Mouse (Mus musculus): ENCODE data around the gene Rabgap1l. TPM values are rescaled to one million over a fixed set of nuclear protein-coding genes. Genes with fewer than 3 reads are reported as not detected.

Rabgap1l gene
- polyA plus RNA-seq, 1 experiment: 17.9 TPM

GRCm38 (mm10) chr1:160231013-160231412, 562.0 kb downstream of the Rabgap1l start:
- no peak for TF ChIP-seq GATA1 (IDR thresholded peaks at IDR 0.05; ENCODE audit: low read length)

- no peak for TF ChIP-seq GATA1 (IDR thresholded peaks at IDR 0.05; ENCODE audit: low read length)
Measured at GRCm38 (mm10) chr1:160227850-160228249, 565.2 kb downstream of the Rabgap1l start.

DNA sequence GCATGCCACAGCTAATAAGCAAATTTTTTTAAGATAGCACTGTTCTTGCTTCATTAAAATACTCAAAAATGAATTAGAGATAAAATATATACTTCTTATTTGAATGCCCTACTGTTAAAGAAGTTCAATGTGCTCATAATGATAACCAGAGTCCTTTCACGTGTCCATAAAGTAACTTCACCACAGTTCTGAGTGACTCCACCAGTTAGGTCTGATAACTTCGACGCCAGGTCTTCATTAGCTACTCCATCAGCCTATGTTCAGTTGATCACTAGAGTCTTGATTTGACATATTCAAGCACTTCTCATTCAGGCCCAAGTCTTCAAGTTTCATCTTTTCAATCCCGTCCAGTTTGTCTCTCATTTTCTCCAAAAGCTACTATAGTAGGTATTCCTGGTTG, 565.8 kb downstream of the Rabgap1l start:
- no peak for TF ChIP-seq GATA1 (IDR thresholded peaks at IDR 0.05; ENCODE audit: low read length)

- no peak for TF ChIP-seq GATA1 (IDR thresholded peaks at IDR 0.05; ENCODE audit: low read length)
Measured at GRCm38 (mm10) chr1:160224093-160224492, 568.9 kb downstream of the Rabgap1l start.

DNA sequence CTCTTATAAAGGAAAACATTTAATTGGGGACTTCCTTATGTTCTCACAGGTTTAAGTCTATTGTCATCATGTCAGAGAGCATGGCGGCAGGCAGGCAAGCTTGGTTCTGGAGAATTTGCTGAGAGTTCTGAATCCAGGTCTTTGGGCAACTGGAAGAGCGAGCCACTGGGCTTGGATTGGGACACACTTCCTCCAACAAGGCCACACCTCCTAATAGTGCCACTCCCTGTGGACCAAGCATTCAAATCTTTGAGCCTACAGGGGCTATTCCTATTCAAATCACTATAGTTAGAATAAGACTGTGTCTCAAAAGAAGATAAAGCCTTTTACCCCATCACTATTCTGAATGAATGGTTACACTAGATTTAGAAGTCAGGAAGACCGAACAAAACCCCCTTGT, 575.1 kb downstream of the Rabgap1l start:
- TF ChIP-seq GATA1 (IDR thresholded peaks at IDR 0.05; ENCODE audit: low read length): no peak

- TF ChIP-seq GATA1 (IDR thresholded peaks at IDR 0.05; ENCODE audit: low read length): no peak
Measured at GRCm38 (mm10) chr1:160214171-160214570, 578.8 kb downstream of the Rabgap1l start.

DNA sequence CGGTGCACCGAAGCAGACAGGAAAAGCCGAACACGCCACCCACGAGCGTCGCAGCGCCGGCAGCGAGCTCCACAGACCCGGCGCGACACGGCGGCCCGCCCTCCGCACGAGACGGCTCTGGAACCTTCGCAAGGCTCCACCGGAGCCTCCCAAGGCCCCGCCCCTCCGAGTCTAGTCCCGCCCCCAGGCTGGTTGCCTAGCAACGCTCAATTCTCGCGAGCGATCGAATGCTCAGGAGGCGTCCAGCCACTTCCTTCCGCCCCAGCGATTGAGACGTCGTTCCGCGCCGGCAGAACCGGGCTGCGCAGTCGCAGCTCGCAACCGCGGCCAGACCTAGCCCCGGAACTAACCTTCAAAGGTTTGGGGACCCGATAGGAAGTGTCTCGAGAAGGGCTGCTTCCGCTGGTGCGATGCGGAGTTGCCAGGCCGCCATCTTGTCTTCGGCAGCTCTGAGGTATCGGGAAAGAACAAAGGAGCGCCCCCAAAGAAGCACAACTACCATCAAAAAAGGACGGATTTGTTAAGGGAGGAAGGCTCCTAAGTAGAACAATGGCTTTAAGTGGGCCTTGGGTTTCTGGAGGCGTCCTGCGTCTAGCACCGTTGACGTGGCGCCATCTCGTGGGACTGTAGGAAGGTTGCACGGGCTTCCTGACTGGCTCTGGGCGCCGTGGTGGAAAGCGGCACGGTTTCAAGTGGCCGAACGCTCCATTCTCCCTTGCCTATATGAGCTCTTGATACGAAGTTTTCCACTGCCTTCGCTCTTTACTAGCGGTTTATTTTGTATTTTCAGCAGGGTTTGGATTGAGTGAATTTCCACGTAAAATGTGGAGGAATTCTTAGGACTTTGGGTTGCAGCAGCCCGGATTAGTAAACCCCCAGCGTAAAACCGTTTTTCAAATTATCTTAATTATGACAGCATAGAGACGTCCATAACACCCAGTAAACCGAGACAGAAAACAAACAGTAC, 580.0 kb downstream of the Rabgap1l start, which contains the start of gene Cacybp:
Cacybp (minus strand) TSS at position 173 of the 967 bp plus-strand sequence.
- no peak for TF ChIP-seq GATA1 (IDR thresholded peaks at IDR 0.05; ENCODE audit: low read length)

GRCm38 (mm10) chr1:160212123-160212691, 580.8 kb downstream of the Rabgap1l start:
- TF ChIP-seq GATA1 (IDR thresholded peaks at IDR 0.05; ENCODE audit: low read length): no peak

DNA sequence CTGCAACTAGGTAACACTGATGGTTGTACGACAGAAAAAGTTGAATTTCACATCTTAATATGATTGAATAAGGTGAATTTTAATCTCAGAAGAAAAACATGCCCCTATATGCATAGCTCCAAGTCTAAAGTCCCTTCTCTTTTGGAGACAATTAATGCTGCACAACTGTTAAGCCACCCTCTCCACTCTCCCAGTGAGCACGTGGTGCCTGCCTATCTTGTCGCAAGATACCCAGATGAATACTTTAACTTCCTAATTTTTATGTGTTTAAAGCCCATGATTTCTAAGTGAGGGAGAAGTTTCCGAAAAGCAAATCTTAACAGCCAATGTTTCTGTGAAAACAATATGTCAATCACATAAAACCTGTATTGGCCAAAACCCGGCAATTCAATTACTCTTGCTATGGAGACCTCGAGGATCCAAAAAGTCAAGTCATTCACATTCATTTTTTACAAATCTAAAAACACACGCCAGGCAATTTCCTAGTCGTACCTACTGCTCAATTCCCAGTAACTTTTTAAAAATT, 581.4 kb downstream of the Rabgap1l start:
- TF ChIP-seq GATA1 (IDR thresholded peaks at IDR 0.05; ENCODE audit: low read length): no peak

DNA sequence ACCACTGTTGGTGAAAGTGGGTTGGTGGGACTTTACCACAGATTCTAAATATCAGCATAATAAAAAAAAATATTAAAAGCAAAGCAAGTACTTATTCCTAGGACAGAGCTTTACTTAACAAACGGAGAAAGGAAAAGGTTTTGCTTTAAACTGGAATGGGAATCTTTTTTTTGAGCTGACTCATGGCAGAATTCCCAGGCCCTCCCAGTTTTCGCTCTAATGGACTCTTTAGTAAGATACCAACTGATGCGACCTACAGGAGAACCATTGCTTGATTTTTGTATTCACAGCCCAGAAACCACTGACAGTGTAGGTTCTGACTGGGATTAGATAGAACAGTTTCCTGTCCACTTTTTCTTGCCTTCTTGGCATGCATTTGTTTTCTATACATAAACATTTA, 582.4 kb downstream of the Rabgap1l start:
- no peak for TF ChIP-seq GATA1 (IDR thresholded peaks at IDR 0.05; ENCODE audit: low read length)

DNA sequence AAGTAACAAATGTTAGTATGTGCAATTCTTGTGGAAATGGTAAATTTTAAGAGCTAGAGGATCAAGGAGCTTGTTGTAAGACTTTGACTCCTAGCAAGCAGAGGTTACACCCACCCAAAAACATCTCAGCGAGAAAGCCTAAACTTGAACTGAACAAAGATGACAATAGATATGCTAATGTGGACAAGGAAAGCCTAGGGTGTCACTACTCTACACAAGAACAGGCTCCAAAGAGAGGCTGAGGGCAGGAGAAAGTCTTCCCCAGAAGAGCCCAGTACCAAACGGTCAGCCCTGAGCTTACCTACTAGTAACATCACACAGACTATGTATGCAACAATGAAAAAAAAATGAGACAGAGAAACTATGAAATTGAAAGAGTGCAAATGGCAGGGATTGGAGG, 583.2 kb downstream of the Rabgap1l start:
- TF ChIP-seq GATA1 (IDR thresholded peaks at IDR 0.05; ENCODE audit: low read length): no peak

- no peak for TF ChIP-seq GATA1 (IDR thresholded peaks at IDR 0.05; ENCODE audit: low read length)
Measured at GRCm38 (mm10) chr1:160205486-160205885, 587.5 kb downstream of the Rabgap1l start.

DNA sequence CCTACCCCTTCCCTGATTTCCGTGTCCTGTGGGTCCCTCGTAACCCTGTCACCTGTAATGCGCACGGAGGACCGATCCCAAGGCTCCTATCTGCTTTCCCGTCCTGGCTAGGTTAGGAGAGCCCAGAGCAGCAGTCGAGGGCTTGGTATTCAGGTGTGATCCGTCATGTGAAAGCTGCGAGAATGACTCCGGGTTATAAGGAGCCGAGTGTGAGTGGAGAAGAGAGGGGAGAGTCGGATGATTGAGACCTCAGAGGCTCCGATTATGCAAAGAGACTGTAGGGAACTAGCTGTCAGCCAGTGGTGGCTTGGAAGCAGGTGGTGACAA, 597.7 kb downstream of the Rabgap1l start:
- TF ChIP-seq GATA1 (IDR thresholded peaks at IDR 0.05; ENCODE audit: low read length): no peak

- no peak for TF ChIP-seq GATA1 (IDR thresholded peaks at IDR 0.05; ENCODE audit: low read length)
Measured at GRCm38 (mm10) chr1:160194529-160195336, 598.3 kb downstream of the Rabgap1l start, which contains the start of gene Mrps14. TSS of gene Mrps14 (plus strand) at chr1:160195215.

DNA sequence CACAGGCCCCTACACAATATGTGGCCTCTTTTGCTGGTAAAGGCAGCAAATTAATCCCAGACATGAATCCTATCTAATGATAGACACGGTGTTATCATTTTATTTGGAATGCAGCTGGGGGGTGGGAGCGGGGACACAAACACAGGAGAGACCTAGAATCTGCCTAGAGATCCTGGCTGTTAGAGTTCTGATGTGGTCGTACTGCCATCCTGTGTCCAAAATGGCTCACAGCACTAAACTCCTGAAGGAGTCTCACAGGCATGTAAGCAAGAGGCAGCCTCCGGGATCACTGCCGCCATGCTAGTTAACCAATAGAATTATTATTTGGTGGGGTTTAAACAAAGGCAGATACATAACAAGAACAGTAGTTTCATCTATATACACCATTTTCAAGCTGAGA, 608.5 kb downstream of the Rabgap1l start:
- no peak for TF ChIP-seq GATA1 (IDR thresholded peaks at IDR 0.05; ENCODE audit: low read length)

DNA sequence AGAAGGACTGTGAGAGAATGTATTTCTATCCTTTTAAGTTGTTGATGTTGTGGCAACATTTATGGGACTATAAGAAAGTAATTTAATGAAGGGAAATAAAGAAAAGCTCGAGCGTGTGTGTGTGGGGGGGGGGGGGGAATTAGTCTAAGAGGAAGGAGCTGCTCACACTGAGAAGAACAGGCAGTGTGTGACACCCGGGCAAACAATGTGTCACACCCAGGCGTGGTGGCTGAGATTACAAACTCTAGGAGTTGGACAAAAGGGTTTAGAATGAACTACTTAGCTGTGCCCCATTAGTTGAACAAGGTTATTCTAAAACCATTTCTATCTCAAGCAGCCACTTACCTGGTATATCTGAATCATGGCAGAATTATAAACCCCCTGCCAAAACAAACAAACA, 611.8 kb downstream of the Rabgap1l start:
- TF ChIP-seq GATA1 (IDR thresholded peaks at IDR 0.05; ENCODE audit: low read length): no peak
